In genomic region chr13:42709611-42710331, GRCm38 (mm10) we compare ENCODE assay signal across 8 mouse cellular contexts. TPM values are rescaled to one million over a fixed set of nuclear protein-coding genes. Genes with fewer than 3 reads are reported as not detected.
A peak's percentile ranks its signal among the peaks of the same experiment; 100 is the strongest.
DNase-seq lines count a peak whose midpoint lies in the region; ATAC-seq and TF ChIP-seq lines count a peak whose summit lies in the region.

No protein-coding gene starts in this region.

- H3K27ac ChIP-seq in kidney, embryonic 15.5 days, result no peak overlapping the region
- no peak overlapping the region for H3K27ac ChIP-seq in embryonic facial prominence, embryonic 11.5 days (replicated peaks; ENCODE audit: low read depth, low read length)
- H3K27ac ChIP-seq in thymus, adult 2 months (ENCODE audit: control insufficient read depth, insufficient read depth, low read length), result no peak overlapping the region

- H3K27me3 ChIP-seq in kidney, embryonic 15.5 days, result peaks cover 30% of the 10 kb centered on the region
- peaks cover 10% of the 10 kb centered on the region for H3K27me3 ChIP-seq in embryonic facial prominence, embryonic 11.5 days (ENCODE audit: control insufficient read depth, insufficient read depth, low read length)
- no peaks in the 10 kb centered on the region; the same call in 1 of the 2 replicates for H3K27me3 ChIP-seq in thymus, adult 2 months (ENCODE audit: control insufficient read depth, insufficient read depth, low read length)

- peak overlapping the region; percentile 77 for H3K4me2 ChIP-seq in kidney, embryonic 15.5 days
- H3K4me2 ChIP-seq in embryonic facial prominence, embryonic 11.5 days (ENCODE audit: low read depth, low read length), result peak overlapping the region; percentile 47

- H3K9ac ChIP-seq in kidney, embryonic 15.5 days, result peak overlapping the region; percentile 30; the same call in 1 of the 2 replicates
- H3K9ac ChIP-seq in embryonic facial prominence, embryonic 11.5 days (replicated peaks; ENCODE audit: low read length), result peak overlapping the region; percentile 35

- peak overlapping the region; percentile 44 for H3K4me3 ChIP-seq in kidney, embryonic 15.5 days (replicated peaks)
- H3K4me3 ChIP-seq in embryonic facial prominence, embryonic 11.5 days (ENCODE audit: low read depth, low read length), result peak overlapping the region; percentile 37
- no peak overlapping the region for H3K4me3 ChIP-seq in thymus, adult 2 months (ENCODE audit: control insufficient read depth, insufficient read depth, low read length)

- no peaks in the 10 kb centered on the region for H3K36me3 ChIP-seq in kidney, embryonic 15.5 days
- H3K36me3 ChIP-seq in embryonic facial prominence, embryonic 11.5 days (replicated peaks; ENCODE audit: control insufficient read depth, insufficient read depth, low read depth, low read length), result no peaks in the 10 kb centered on the region
- H3K36me3 ChIP-seq in thymus, adult 2 months (ENCODE audit: control insufficient read depth, insufficient read depth, low read length), result no peaks in the 10 kb centered on the region

- TF ChIP-seq POLR2A in thymus, adult 2 months (IDR thresholded peaks at IDR 0.05; ENCODE audit: control insufficient read depth, extremely low read depth, insufficient read depth, low read length, poor library complexity), result no peak

- no peak for DNase-seq in kidney, postnatal 10 days
- DNase-seq in brain, adult 2 months (ENCODE audit: low read depth, low spot score), result peak; percentile 82
- peak; percentile 8 for DNase-seq in embryonic facial prominence, embryonic 11.5 days (ENCODE audit: low spot score)
- DNase-seq in layer of hippocampus, postnatal 14 days (ENCODE audit: low spot score in 2 of 2), result peak; percentile 28 to 29
- DNase-seq in retina, postnatal 7 days (ENCODE audit: low read depth, low spot score), result peak; percentile 65
- DNase-seq in gastrocnemius, postnatal 25 days, result no peak
- no peak for DNase-seq in thymus, adult 2 months

- H3K9me3 ChIP-seq in kidney, embryonic 15.5 days (replicated peaks), result no peaks in the 10 kb centered on the region
- H3K9me3 ChIP-seq in embryonic facial prominence, embryonic 11.5 days (replicated peaks; ENCODE audit: control insufficient read depth, low read length), result no peaks in the 10 kb centered on the region

- ATAC-seq in kidney, embryonic 15.5 days (replicated peaks; ENCODE audit: low FRiP score), result 0 out of 2 replicates have a peak, but pooled peaks have one; percentile 36
- peak; percentile 62; the same call in 1 of the 2 replicates for ATAC-seq in embryonic facial prominence, embryonic 11.5 days (replicated peaks; ENCODE audit: insufficient number of reproducible peaks, low FRiP score, low TSS enrichment, low read depth)

- H3K4me1 ChIP-seq in kidney, embryonic 15.5 days, result peaks cover 6% of the 10 kb centered on the region
- H3K4me1 ChIP-seq in embryonic facial prominence, embryonic 11.5 days (ENCODE audit: control insufficient read depth, insufficient read depth, low read length), result peaks cover 3% of the 10 kb centered on the region; the same call in 1 of the 2 replicates
- no peaks in the 10 kb centered on the region for H3K4me1 ChIP-seq in thymus, adult 2 months (replicated peaks; ENCODE audit: control insufficient read depth, insufficient read depth, low read length)

- 2% methylated on average over 39 of the region's 39 CpGs for WGBS in kidney, embryonic 15.5 days
- under 1% methylated on average over 38 of the region's 39 CpGs for WGBS in embryonic facial prominence, embryonic 11.5 days
- WGBS in thymus, adult 2 months, result 12% methylated on average over 39 of the region's 39 CpGs

- no peak for TF ChIP-seq CTCF in thymus, adult 2 months (IDR thresholded peaks at IDR 0.05; ENCODE audit: borderline replicate concordance, control insufficient read depth, extremely low read depth, insufficient read depth, low read length, poor library complexity)

RNA-seq across cellular contexts. Expression of gene Phactr1, which starts 29.3 kb away (rescaled TPM):
- 24.5 and 25.7 TPM in 2 replicates for polyA plus RNA-seq in kidney, embryonic 15.5 days (2015; fragmentation: Nextera tagmentation; extraction: Ambion mirVana)
- 12.6 and 13.8 TPM in 2 replicates for polyA plus RNA-seq in embryonic facial prominence, embryonic 11.5 days (2014; fragmentation: Nextera tagmentation; extraction: Ambion mirVana)
- 100 to 1,000 TPM; 276 to 284 TPM for total RNA-seq in layer of hippocampus, postnatal 14 days (2021)
- total RNA-seq in gastrocnemius, postnatal 25 days (2021), result 1 to 10 TPM; 1.8 to 2.1 TPM
- 0.62 and 0.82 TPM in 2 replicates for polyA plus RNA-seq in thymus, adult 2 months (2012; rRNA removed)

Comparison
In these comparisons a context has a peak if more than half of its experiments do, and no peak if none do; other contexts are left out.
1. DNase-seq: peak in brain, adult 2 months (single experiment), embryonic facial prominence, embryonic 11.5 days (single experiment), layer of hippocampus, postnatal 14 days (2 of 2) and retina, postnatal 7 days (single experiment); none in kidney, postnatal 10 days (single experiment), gastrocnemius, postnatal 25 days (single experiment) and thymus, adult 2 months (single experiment).